Mouse (Mus musculus) lung, postnatal 0 days (tissue): ENCODE data around the gene Tbc1d5.

Experiments used
- CTCF ChIP-seq: IDR thresholded peaks from 2 replicates; pipeline ENCODE4 v1.5.1; 2016; ENCODE audit warnings: antibody characterized with exemption, mild to moderate bottlenecking
- EP300 ChIP-seq: IDR thresholded peaks from 2 replicates; pipeline ENCODE4 v1.6.1; 2016; ENCODE audit warnings: antibody characterized with exemption, mild to moderate bottlenecking, control low read depth

- TF ChIP-seq CTCF, result no peak
- no peak for TF ChIP-seq EP300
Observed at GRCm38 (mm10) chr17:50729031-50729430, 450.1 kb downstream of the Tbc1d5 start.
